Mouse (Mus musculus): Measurements from ENCODE around the gene Itgav. TPM values are rescaled to one million over a fixed set of nuclear protein-coding genes. Genes with fewer than 3 reads are reported as not detected.

The Itgav gene
- polyA plus RNA-seq, 2 experiments, result 4.1 to 11.2 TPM

DNA sequence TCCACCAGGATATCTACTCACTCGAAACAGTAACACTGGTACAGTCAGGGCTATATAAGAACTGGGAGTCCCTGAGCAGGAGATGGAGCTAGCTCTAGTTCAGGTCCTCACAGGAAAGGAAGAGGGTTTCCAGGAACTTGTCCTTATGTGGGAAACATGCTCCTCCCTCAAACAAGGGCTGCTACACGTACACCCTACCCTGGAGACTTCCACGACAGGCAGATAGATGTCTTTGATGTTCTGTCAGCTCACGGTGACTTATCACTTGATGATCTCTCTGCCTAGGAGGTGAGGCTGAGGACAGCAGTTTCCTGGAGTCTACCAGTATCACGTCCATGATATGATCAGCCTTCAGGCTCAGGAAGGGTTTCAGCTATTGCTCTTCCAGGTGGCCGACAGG, 21.1 kb downstream of the Itgav start:
- no peaks in the 10 kb centered on the region for H3K27me3 ChIP-seq (ENCODE audit: control insufficient read depth, insufficient read depth, low read length)
- TF ChIP-seq CTCF (IDR thresholded peaks at IDR 0.05; ENCODE audit: low read depth) (no peak), EP300 (IDR thresholded peaks at IDR 0.05; ENCODE audit: low read depth) (no peak)
- DNase-seq (ENCODE audit: low read depth in 3 of 3, low spot score in 3 of 3) (no peak), ATAC-seq (ENCODE audit: insufficient read depth) (no peak)
- peaks cover 0 to 8% of the 10 kb centered on the region in 2 experiments; a peak in 2 of 4 replicates for H3K4me1 ChIP-seq (replicated peaks; ENCODE audit: control insufficient read depth in 2 of 2, insufficient read depth in 2 of 2, low read length in 1 of 2)
- no peaks in the 10 kb centered on the region for H3K36me3 ChIP-seq (replicated peaks; ENCODE audit: control insufficient read depth, insufficient read depth, low read depth)
- no peak overlapping the region for H3K4me2 ChIP-seq (ENCODE audit: low read depth)
- H3K27ac ChIP-seq, result no peak overlapping the region
- no peak overlapping the region for H3K9ac ChIP-seq (replicated peaks)
- no peaks in the 10 kb centered on the region for H3K9me3 ChIP-seq (ENCODE audit: control insufficient read depth, low read length)
- 37% methylated on average over 6 of the region's 6 CpGs for WGBS (ENCODE audit: insufficient replicate concordance)
- no peak overlapping the region for H3K4me3 ChIP-seq (ENCODE audit: insufficient read depth in 1 of 2, low read depth in 2 of 2, low read length in 2 of 2)

DNA sequence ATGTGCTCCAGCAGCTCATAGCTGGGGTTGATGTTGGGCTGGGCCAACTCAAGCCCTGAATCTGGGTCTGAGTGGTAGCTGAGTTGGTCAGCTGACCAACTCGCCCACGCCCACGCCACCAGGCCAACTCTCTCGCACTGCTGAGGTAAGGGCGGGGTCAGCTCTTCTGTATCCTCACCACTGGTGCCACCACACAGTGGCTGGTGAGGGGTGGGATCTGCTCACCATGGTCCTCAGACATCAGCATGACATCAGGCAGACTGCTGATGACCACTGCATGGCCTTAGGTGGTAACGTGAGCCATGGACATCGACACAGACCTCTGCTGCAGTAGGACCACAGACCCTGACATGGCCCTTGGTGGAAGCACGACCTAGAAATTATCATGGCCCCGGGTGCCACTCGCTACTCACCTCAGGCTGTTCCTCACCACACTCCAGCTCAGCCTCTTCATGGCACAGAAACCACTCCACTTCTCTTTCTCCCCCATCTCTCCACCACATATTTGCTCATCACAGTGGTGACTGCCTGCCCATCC, 24.5 kb downstream of the Itgav start:
- TF ChIP-seq EP300 (IDR thresholded peaks at IDR 0.05; ENCODE audit: low read depth) (no peak), CTCF (IDR thresholded peaks at IDR 0.05; ENCODE audit: low read depth) (no peak)
- Histone ChIP-seq H3K4me2 (ENCODE audit: low read depth) (no peak overlapping the region), H3K9me3 (ENCODE audit: control insufficient read depth, low read length) (no peaks in the 10 kb centered on the region), H3K9ac (replicated peaks) (no peak overlapping the region), H3K27ac (no peak overlapping the region), H3K27me3 (ENCODE audit: control insufficient read depth, insufficient read depth, low read length) (no peaks in the 10 kb centered on the region), H3K4me1 (replicated peaks; ENCODE audit: control insufficient read depth in 2 of 2, insufficient read depth in 2 of 2, low read length in 1 of 2) (no peaks in the 10 kb centered on the region), H3K4me3 (ENCODE audit: insufficient read depth in 1 of 2, low read depth in 2 of 2, low read length in 2 of 2) (no peak overlapping the region), H3K36me3 (replicated peaks; ENCODE audit: control insufficient read depth, insufficient read depth, low read depth) (no peaks in the 10 kb centered on the region)
- ATAC-seq (ENCODE audit: insufficient read depth), result no peak
- DNase-seq (ENCODE audit: low read depth in 3 of 3, low spot score in 3 of 3), result no peak
- 76% methylated on average over 10 of the region's 10 CpGs for WGBS (ENCODE audit: insufficient replicate concordance)

DNA sequence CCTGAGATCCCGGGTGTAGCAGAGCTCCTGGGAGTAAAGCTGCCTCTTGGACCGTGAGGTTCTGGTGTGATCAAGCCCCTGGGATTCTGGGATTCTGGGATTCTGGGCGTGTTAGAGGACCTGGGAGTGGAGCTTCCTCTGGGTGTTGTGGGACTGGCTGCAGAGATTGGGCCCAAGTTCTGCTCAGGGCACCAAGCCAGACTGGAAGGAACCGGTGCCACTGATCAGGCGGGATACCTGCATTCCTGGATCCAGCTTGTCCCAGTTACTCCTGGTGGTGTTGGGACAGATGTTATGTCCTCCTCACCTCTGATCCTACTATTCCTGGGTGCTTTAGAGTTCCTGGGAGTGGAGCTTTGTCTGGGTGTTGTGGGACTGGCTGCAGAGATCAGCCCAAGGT, 28.8 kb downstream of the Itgav start:
- no peak overlapping the region for H3K4me2 ChIP-seq (ENCODE audit: low read depth)
- no peak for DNase-seq (ENCODE audit: low read depth in 3 of 3, low spot score in 3 of 3)
- no peak overlapping the region for H3K4me3 ChIP-seq (ENCODE audit: insufficient read depth in 1 of 2, low read depth in 2 of 2, low read length in 2 of 2)
- no peak overlapping the region for H3K9ac ChIP-seq (replicated peaks)
- H3K9me3 ChIP-seq (ENCODE audit: control insufficient read depth, low read length), result no peaks in the 10 kb centered on the region
- H3K4me1 ChIP-seq (replicated peaks; ENCODE audit: control insufficient read depth in 2 of 2, insufficient read depth in 2 of 2, low read length in 1 of 2), result no peaks in the 10 kb centered on the region
- no peak overlapping the region for H3K27ac ChIP-seq
- 67% methylated on average over 5 of the region's 5 CpGs for WGBS (ENCODE audit: insufficient replicate concordance)
- TF ChIP-seq CTCF (IDR thresholded peaks at IDR 0.05; ENCODE audit: low read depth) (no peak), EP300 (IDR thresholded peaks at IDR 0.05; ENCODE audit: low read depth) (no peak)
- H3K36me3 ChIP-seq (replicated peaks; ENCODE audit: control insufficient read depth, insufficient read depth, low read depth), result no peaks in the 10 kb centered on the region
- no peak for ATAC-seq (ENCODE audit: insufficient read depth)
- no peaks in the 10 kb centered on the region for H3K27me3 ChIP-seq (ENCODE audit: control insufficient read depth, insufficient read depth, low read length)

DNA sequence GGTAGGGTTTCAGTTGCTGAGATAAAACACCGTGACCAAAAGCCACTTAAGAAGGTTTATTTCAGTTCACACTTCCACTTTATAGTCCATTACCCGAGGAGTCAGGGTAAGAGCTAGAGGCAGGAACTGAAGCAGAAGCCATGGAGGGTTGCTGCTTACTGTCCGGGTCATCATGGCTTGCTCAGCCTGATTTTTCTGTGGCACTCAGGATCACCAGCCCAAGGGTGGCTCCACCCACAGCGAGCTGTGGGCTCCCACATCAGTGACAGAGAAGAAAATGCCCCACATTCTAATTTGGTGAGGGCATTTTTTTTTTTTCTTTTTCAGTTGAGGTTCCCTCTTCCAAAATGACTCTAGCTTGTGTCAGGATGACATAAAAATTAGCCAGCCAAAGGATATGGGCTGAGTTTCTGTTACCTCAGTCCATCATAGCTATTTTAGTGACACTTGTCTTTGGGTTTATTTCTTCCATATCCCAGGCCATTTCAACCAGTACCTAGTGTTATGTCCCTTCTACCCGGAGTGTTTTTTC, 30.2 kb downstream of the Itgav start:
- Histone ChIP-seq H3K36me3 (replicated peaks; ENCODE audit: control insufficient read depth, insufficient read depth, low read depth) (no peaks in the 10 kb centered on the region), H3K9me3 (ENCODE audit: control insufficient read depth, low read length) (no peaks in the 10 kb centered on the region), H3K4me2 (ENCODE audit: low read depth) (no peak overlapping the region), H3K27ac (no peak overlapping the region), H3K4me1 (replicated peaks; ENCODE audit: control insufficient read depth in 2 of 2, insufficient read depth in 2 of 2, low read length in 1 of 2) (no peaks in the 10 kb centered on the region), H3K27me3 (ENCODE audit: control insufficient read depth, insufficient read depth, low read length) (no peaks in the 10 kb centered on the region), H3K9ac (replicated peaks) (no peak overlapping the region), H3K4me3 (ENCODE audit: insufficient read depth in 1 of 2, low read depth in 2 of 2, low read length in 2 of 2) (no peak overlapping the region)
- WGBS (ENCODE audit: insufficient replicate concordance), result 52% methylated on average over 5 of the region's 5 CpGs
- TF ChIP-seq CTCF (IDR thresholded peaks at IDR 0.05; ENCODE audit: low read depth) (no peak), EP300 (IDR thresholded peaks at IDR 0.05; ENCODE audit: low read depth) (no peak)
- DNase-seq (ENCODE audit: low read depth in 3 of 3, low spot score in 3 of 3), result no peak
- no peak for ATAC-seq (ENCODE audit: insufficient read depth)

DNA sequence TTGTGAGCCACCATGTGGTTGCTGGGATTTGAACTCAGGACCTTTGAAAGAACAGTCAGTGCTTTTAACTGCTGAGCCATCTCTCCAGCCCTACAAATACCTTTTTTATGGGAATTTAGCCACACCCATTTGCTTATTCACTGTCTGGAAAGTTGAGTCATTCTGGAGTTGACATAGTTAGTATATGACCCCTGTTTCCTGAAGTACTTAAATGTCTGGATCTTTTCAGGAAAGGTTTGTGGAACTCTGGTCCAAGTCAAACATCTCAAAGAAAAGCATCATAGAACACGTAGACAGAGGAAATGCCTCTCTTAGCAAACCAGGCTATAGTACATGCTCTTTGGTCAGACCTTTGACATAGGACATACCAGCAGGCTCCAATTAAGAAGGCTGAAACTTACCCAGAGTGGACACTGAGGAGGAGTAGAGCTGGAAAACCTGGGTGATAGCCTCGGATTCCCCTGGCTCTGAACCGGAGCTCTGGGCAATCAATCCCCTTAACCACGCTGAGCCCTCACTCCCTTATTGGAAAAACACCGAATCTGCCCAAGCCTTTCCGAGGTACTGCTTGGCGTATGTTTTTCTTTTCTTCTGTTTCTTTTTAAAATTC, 34.5 kb downstream of the Itgav start:
- no peak overlapping the region for H3K4me3 ChIP-seq (ENCODE audit: insufficient read depth in 1 of 2, low read depth in 2 of 2, low read length in 2 of 2)
- ATAC-seq (ENCODE audit: insufficient read depth) (no peak), DNase-seq (ENCODE audit: low read depth in 3 of 3, low spot score in 3 of 3) (no peak)
- no peaks in the 10 kb centered on the region for H3K4me1 ChIP-seq (replicated peaks; ENCODE audit: control insufficient read depth in 2 of 2, insufficient read depth in 2 of 2, low read length in 1 of 2)
- no peak overlapping the region for H3K9ac ChIP-seq (replicated peaks)
- H3K4me2 ChIP-seq (ENCODE audit: low read depth), result no peak overlapping the region
- no peaks in the 10 kb centered on the region for H3K36me3 ChIP-seq (replicated peaks; ENCODE audit: control insufficient read depth, insufficient read depth, low read depth)
- no peaks in the 10 kb centered on the region for H3K27me3 ChIP-seq (ENCODE audit: control insufficient read depth, insufficient read depth, low read length)
- TF ChIP-seq CTCF (IDR thresholded peaks at IDR 0.05; ENCODE audit: low read depth) (no peak), EP300 (IDR thresholded peaks at IDR 0.05; ENCODE audit: low read depth) (no peak)
- no peak overlapping the region for H3K27ac ChIP-seq
- 74% methylated on average over 7 of the region's 7 CpGs for WGBS (ENCODE audit: insufficient replicate concordance)
- no peaks in the 10 kb centered on the region for H3K9me3 ChIP-seq (ENCODE audit: control insufficient read depth, low read length)
